Mouse (Mus musculus) hematopoietic multipotent progenitor cell, adult 10-12 weeks (in vitro differentiated cells): Measurements from ENCODE around the gene Zfp507. TPM values are rescaled to one million over a fixed set of nuclear protein-coding genes. Genes with fewer than 3 reads are reported as not detected.

Experiments
- polyA plus RNA-seq: library from polyadenylated mRNA; stranded (reverse); fragments of >175 nt; gene quantifications from 2 replicates; pipeline ENCODE4 v1.2.3, GENCODE M21; 2012; ENCODE audit warnings: low replicate concordance

Zfp507 gene
- 5.2 and 8.9 TPM in 2 replicates for polyA plus RNA-seq

GRCm38 (mm10) chr7:35802906-35803595 lies at the start of gene Zfp507:
Gene Zfp507 (minus strand): TSS chr7:35803003.

GRCm38 (mm10) chr7:35754033-35754885 lies 48.5 kb downstream of the Zfp507 start, which contains the start of gene Dpy19l3:
Gene Dpy19l3 (minus strand): TSS chr7:35754454.

Other genes with a start within 250 kb of the Zfp507 start
- 12.5 and 12.6 TPM in 2 replicates for gene Nudt19, start 246.7 kb downstream of the Zfp507 start, polyA plus RNA-seq
- gene Rgs9bp, start 217.4 kb downstream of the Zfp507 start, polyA plus RNA-seq = 0.10 and 0.15 TPM in 2 replicates
- gene Ankrd27, start 216.8 kb downstream of the Zfp507 start, polyA plus RNA-seq = 67.2 and 122 TPM in 2 replicates
- 75.1 and 85.4 TPM in 2 replicates for gene Pdcd5, start 155.5 kb downstream of the Zfp507 start, polyA plus RNA-seq
- 6.9 and 14.4 TPM in 2 replicates for gene Dpy19l3, start 48.5 kb downstream of the Zfp507 start, polyA plus RNA-seq